Mouse (Mus musculus) spleen, adult 2 months (tissue): Measurements from ENCODE around the gene Kifc1. TPM values are rescaled to one million over a fixed set of nuclear protein-coding genes. Genes with fewer than 3 reads are reported as not detected.
"Not testable (repeated sequence)": the region's sequence is repeated elsewhere in the genome, so short reads cannot be mapped to it uniquely, and the experiment has no call there.

Source experiments
- DNase-seq, 2 experiments: peaks; one replicate each; pipeline versions ENCODE4 v3.0.0 to v3.0.0-alpha.2; 2012 to 2021; ENCODE audit warnings: low spot score in 2 of 2, low read depth in 1 of 2
- H3K27ac ChIP-seq: fragments of 200-500 bp; 2 replicates; pipeline ENCODE4 v1.5.1; 2012; ENCODE audit warnings: low read length, inconsistent platforms; ENCODE audit not compliant: insufficient read depth
- H3K27me3 ChIP-seq: fragments of 200-500 bp; 2 replicates; pipeline ENCODE4 v1.6.1; 2012; ENCODE audit warnings: mild to moderate bottlenecking, moderate library complexity, low read length, inconsistent platforms; ENCODE audit not compliant: control insufficient read depth, insufficient read depth
- H3K36me3 ChIP-seq: fragments of 200-500 bp; 2 replicates; pipeline ENCODE4 v1.6.1; 2012; ENCODE audit warnings: mild to moderate bottlenecking, low read length, inconsistent platforms; ENCODE audit not compliant: control insufficient read depth, insufficient read depth
- H3K4me1 ChIP-seq: fragments of 200-500 bp; 2 replicates; pipeline ENCODE4 v1.6.1; 2011; ENCODE audit warnings: inconsistent platforms; ENCODE audit not compliant: control insufficient read depth, insufficient read depth, insufficient read length
- H3K4me3 ChIP-seq: fragments of 200-500 bp; 2 replicates; pipeline ENCODE4 v1.5.1; 2011; ENCODE audit warnings: mild to moderate bottlenecking, inconsistent platforms; ENCODE audit not compliant: insufficient read depth, insufficient read length; ENCODE audit errors: extremely low read depth
- CTCF ChIP-seq: fragments of 200-500 bp; IDR thresholded peaks from 2 replicates; pipeline ENCODE4 v1.5.1; 2011; ENCODE audit warnings: mild to moderate bottlenecking, inconsistent platforms; ENCODE audit not compliant: insufficient read depth, insufficient read length, insufficient replicate concordance; ENCODE audit errors: extremely low read depth
- POLR2A ChIP-seq: fragments of 200-500 bp; IDR thresholded peaks from 2 replicates; pipeline ENCODE4 v1.6.1; 2011; ENCODE audit warnings: low read depth, low read length, inconsistent platforms
- WGBS: fragments of 180-500 bp; shearing (Covaris S2); methylation state at CpG from one replicate; pipeline ENCODE4 v1.1.7; 2018; 5-methylcytosine and 5-hydroxymethylcytosine counted together
- polyA plus RNA-seq: library from polyadenylated mRNA; depleted of rRNA; stranded (reverse); fragments of >200 nt; gene quantifications from 2 replicates; pipeline ENCODE4 v1.2.3, GENCODE M21; 2012

Gene Kifc1
- polyA plus RNA-seq, 1 experiment: 11.5 TPM

- peaks cover 27% of the 10 kb centered on the region for H3K36me3 ChIP-seq
- WGBS: under 1% methylated on average over 68 of the region's 68 CpGs
- no peaks in the 10 kb centered on the region for H3K27me3 ChIP-seq
- H3K4me1 ChIP-seq: no peaks in the 10 kb centered on the region; the same call in 1 of the 2 replicates
- H3K4me3 ChIP-seq: peak within 1 kb of the TSS; percentile 76
- DNase-seq: peak; percentile 95 to 99
- TF ChIP-seq CTCF (no peak), POLR2A (peak; percentile 58)
- peak within 1 kb of the TSS; percentile 92 for H3K27ac ChIP-seq
Measured at GRCm38 (mm10) chr17:33909077-33909868, 18.8 kb upstream of the Kifc1 start, which contains the start of gene Daxx. TSS of gene Daxx (plus strand) at chr17:33909414.

GRCm38 (mm10) chr17:33908331-33909076 lies 18.0 kb upstream of the Kifc1 start:
- 1% methylated on average over 44 of the region's 44 CpGs for WGBS
- peak overlapping the region; percentile 79 for H3K27ac ChIP-seq
- DNase-seq: peak in 1 of 2 experiments; percentile 47

GRCm38 (mm10) chr17:33904835-33905234 lies 14.4 kb upstream of the Kifc1 start, which contains the start of gene Platr17:
TSS of gene Platr17 (plus strand) at chr17:33905135.
- H3K27ac ChIP-seq: peak within 1 kb of the TSS; percentile 53; the same call in 1 of the 2 replicates
- not testable (repeated sequence) for H3K4me1 ChIP-seq, DNase-seq, H3K36me3 ChIP-seq, H3K27me3 ChIP-seq, H3K4me3 ChIP-seq
- 75% methylated on average over 3 of the region's 4 CpGs for WGBS

More at GRCm38 (mm10) chr17:33908331-33909076, 18.0 kb upstream of the Kifc1 start:
- peak overlapping the region; percentile 69 for H3K4me3 ChIP-seq
- TF ChIP-seq POLR2A (no peak), CTCF (no peak)
- peaks cover 21% of the 10 kb centered on the region for H3K36me3 ChIP-seq
- H3K4me1 ChIP-seq: peaks cover 3% of the 10 kb centered on the region; the same call in 1 of the 2 replicates
- no peaks in the 10 kb centered on the region for H3K27me3 ChIP-seq

DNA sequence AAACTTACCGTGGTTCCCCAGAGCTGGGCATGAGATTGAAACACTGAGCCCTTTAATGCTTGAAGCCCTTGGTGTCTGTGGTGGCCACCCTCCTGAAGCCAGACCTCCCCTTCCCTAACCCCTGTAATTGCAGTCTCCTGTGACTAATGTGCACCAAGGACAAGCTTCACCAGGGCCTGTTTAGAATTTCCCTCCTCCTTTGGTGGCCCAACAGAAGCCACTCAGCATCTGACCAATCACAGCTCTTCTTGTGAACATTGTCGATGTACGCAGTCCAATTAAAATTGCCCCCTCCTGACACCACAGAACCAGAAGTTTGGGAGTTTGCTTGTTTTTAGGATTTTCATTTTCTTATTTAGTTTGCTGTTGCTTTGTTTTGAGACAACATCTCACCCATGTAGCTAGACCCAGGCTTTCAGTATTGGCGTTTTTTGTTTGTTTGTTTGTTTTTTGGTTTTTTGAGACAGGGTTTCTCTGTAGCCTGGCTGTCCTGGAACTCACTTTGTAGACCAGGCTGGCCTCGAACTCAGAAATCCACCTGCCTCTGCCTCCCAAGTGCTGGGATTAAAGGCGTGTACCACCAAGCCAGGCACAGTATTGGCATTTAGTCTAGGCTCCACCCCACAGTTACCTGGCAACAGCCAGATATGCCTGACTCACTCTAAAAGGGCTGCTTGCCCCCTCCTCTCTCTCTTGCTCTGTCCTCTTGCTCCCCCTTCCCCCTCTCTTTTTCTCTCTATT lies 13.6 kb upstream of the Kifc1 start:
- not testable (repeated sequence) for H3K4me1 ChIP-seq, H3K36me3 ChIP-seq, H3K27me3 ChIP-seq, DNase-seq, H3K4me3 ChIP-seq
- H3K27ac ChIP-seq: peak overlapping the region; percentile 53
- 83% methylated on average over 6 of the region's 6 CpGs for WGBS

GRCm38 (mm10) chr17:33902491-33902890 lies 12.0 kb upstream of the Kifc1 start:
- H3K27ac ChIP-seq: peak overlapping the region; percentile 85
- peaks cover 6% of the 10 kb centered on the region; the same call in 1 of the 2 replicates for H3K4me1 ChIP-seq
- H3K36me3 ChIP-seq: no peaks in the 10 kb centered on the region
- TF ChIP-seq CTCF (no peak), POLR2A (no peak)
- H3K4me3 ChIP-seq: no peak overlapping the region
- WGBS: 13% methylated on average over 7 of the region's 7 CpGs
- DNase-seq: peak in 1 of 2 experiments; percentile 20
- H3K27me3 ChIP-seq: no peaks in the 10 kb centered on the region

- Histone ChIP-seq H3K4me3 (no peak overlapping the region), H3K36me3 (no peaks in the 10 kb centered on the region), H3K27ac (peak overlapping the region; percentile 85), H3K4me1 (peaks cover 6% of the 10 kb centered on the region; the same call in 1 of the 2 replicates), H3K27me3 (no peaks in the 10 kb centered on the region)
- 51% methylated on average over 4 of the region's 4 CpGs for WGBS
- TF ChIP-seq POLR2A (no peak), CTCF (no peak)
- DNase-seq: no peak
Measured at GRCm38 (mm10) chr17:33902079-33902478, 11.6 kb upstream of the Kifc1 start.
